Mouse (Mus musculus) neural tube, embryonic 14.5 days (tissue): ENCODE data around the gene Cwf19l1. TPM values are rescaled to one million over a fixed set of nuclear protein-coding genes. Genes with fewer than 3 reads are reported as not detected.

Experiments used
- polyA plus RNA-seq: library from polyadenylated mRNA; unstranded; fragments of >200 nt; fragmentation: Nextera tagmentation; extraction: Ambion mirVana; gene quantifications from 2 replicates; pipeline ENCODE4 v1.2.1, GENCODE M21; 2014

Gene Cwf19l1
- polyA plus RNA-seq, 1 experiment from 2014 or later, result 32.2 TPM

Other genes with a start within 250 kb of the Cwf19l1 start
- gene Dnmbp, start 195.7 kb downstream of the Cwf19l1 start, polyA plus RNA-seq, result 8.4 and 9.9 TPM in 2 replicates
- 0.32 TPM in 1 of 2 replicates, not detected in the other for gene Cpn1, start 149.3 kb downstream of the Cwf19l1 start, polyA plus RNA-seq
- not detected in 2 replicates for gene Cyp2c23, start 106.7 kb downstream of the Cwf19l1 start, polyA plus RNA-seq
- gene Erlin1, start 66.1 kb downstream of the Cwf19l1 start, polyA plus RNA-seq, result 16.7 and 18.2 TPM in 2 replicates
- gene Chuk, start 28.4 kb downstream of the Cwf19l1 start, polyA plus RNA-seq, result 68.8 and 70.0 TPM in 2 replicates
- gene Bloc1s2, start 10.6 kb upstream of the Cwf19l1 start, polyA plus RNA-seq, result 178 and 189 TPM in 2 replicates
- gene Pkd2l1, start 56.6 kb upstream of the Cwf19l1 start, polyA plus RNA-seq, result 3.0 and 4.0 TPM in 2 replicates
- gene Scd3, start 67.4 kb upstream of the Cwf19l1 start, polyA plus RNA-seq, result 4.0 and 4.3 TPM in 2 replicates
- gene Scd2, start 157.8 kb upstream of the Cwf19l1 start, polyA plus RNA-seq, result 293 and 373 TPM in 2 replicates
- gene Scd4, start 197.2 kb upstream of the Cwf19l1 start, polyA plus RNA-seq, result 0.13 and 0.15 TPM in 2 replicates